Mouse (Mus musculus): ENCODE data around the gene Zdhhc14.

DNA sequence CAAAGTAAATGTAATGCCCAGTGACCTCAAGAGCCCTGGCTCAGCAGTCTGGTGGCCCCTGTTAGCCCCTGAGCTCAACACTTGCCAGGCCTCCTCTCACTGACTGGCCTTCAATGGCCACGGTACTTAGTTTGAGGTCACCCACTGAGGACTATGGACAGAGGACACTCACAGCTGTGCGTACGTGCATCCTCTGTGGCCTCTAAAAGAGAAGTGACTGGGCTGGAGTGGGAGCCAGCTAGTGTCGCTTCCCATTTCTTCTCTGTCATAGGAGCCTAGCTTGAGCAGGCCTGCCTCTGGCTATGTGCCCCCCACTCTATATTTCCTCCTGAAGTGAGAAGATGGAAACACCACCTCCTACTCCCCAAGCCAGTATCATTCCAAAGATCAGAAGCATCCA is 273.4 kb downstream of the Zdhhc14 start:
- TF ChIP-seq CTCF (IDR thresholded peaks at IDR 0.05; ENCODE audit: extremely low read depth, insufficient read depth, insufficient read length, insufficient replicate concordance) (no peak), POLR2A (IDR thresholded peaks at IDR 0.05; ENCODE audit: low read depth, low read length) (no peak)

Measured in spleen, adult 2 months (tissue).